8 mouse cellular contexts compared by ENCODE assay signal in genomic region chr13:45030830-45031229, GRCm38 (mm10). TPM values are rescaled to one million over a fixed set of nuclear protein-coding genes. Genes with fewer than 3 reads are reported as not detected.
A peak's percentile ranks its signal among the peaks of the same experiment; 100 is the strongest.
DNase-seq lines count a peak whose midpoint lies in the region; ATAC-seq and TF ChIP-seq lines count a peak whose summit lies in the region.

No protein-coding gene starts in this region.

- ATAC-seq in frontal cortex, adult (ENCODE audit: low TSS enrichment) = peak; percentile 86
- ATAC-seq in hematopoietic stem cell, adult 5-6 weeks (replicated peaks in 1 of 2; ENCODE audit: insufficient read depth in 1 of 2, low FRiP score in 2 of 2, low TSS enrichment in 1 of 2, low read depth in 1 of 2, poor library complexity in 2 of 2, severe bottlenecking in 2 of 2) = peak; percentile 95 to 100
- peak; percentile 72 for ATAC-seq in lung, embryonic 16.5 days (ENCODE audit: low read depth)

- peak overlapping the region; percentile 69 for H3K27ac ChIP-seq in layer of hippocampus, adult 2 months
- H3K27ac ChIP-seq in lung, embryonic 16.5 days (ENCODE audit: low read length) = no peak overlapping the region; the same call in 1 of the 2 replicates

- no peaks in the 10 kb centered on the region for H3K36me3 ChIP-seq in lung, embryonic 16.5 days (ENCODE audit: control insufficient read depth, insufficient read depth, low read length)

- no peak overlapping the region for H3K9ac ChIP-seq in lung, embryonic 16.5 days (ENCODE audit: low read length)

- no peaks in the 10 kb centered on the region for H3K27me3 ChIP-seq in lung, embryonic 16.5 days (ENCODE audit: control insufficient read depth, insufficient read depth, low read depth, low read length)

- H3K9me3 ChIP-seq in lung, embryonic 16.5 days (ENCODE audit: control insufficient read depth, low read length) = no peaks in the 10 kb centered on the region

- WGBS in lung, embryonic 16.5 days = 4% methylated on average over 12 of the region's 12 CpGs

- peak; percentile 82 for DNase-seq in MEL-GATA-1-ER (ENCODE audit: extremely low read depth, low read depth)
- peak; percentile 78 for DNase-seq in cerebellum, adult 11-12 months
- DNase-seq in layer of hippocampus, adult 2 months (ENCODE audit: low spot score in 2 of 2) = peak; percentile 86 to 90
- peak; percentile 80 for DNase-seq in ovary, postnatal 14 days (ENCODE audit: low spot score)
- DNase-seq in thymus, postnatal 0 days (ENCODE audit: low spot score) = peak; percentile 96

- peak overlapping the region; percentile 28 for H3K4me2 ChIP-seq in lung, embryonic 16.5 days (ENCODE audit: low read depth, low read length)

- peak; percentile 100; the same call in 1 of the 2 replicates for TF ChIP-seq CTCF in layer of hippocampus, adult 2 months (conservative IDR thresholded peaks at IDR 0.05)

- H3K4me3 ChIP-seq in layer of hippocampus, adult 2 months = no peak overlapping the region
- H3K4me3 ChIP-seq in lung, embryonic 16.5 days (ENCODE audit: low read length) = no peak overlapping the region

- peaks cover 3% of the 10 kb centered on the region; the same call in 1 of the 2 replicates for H3K4me1 ChIP-seq in lung, embryonic 16.5 days (replicated peaks; ENCODE audit: control insufficient read depth, insufficient read depth, low read length)

RNA-seq across cellular contexts. Expression of gene Dtnbp1, which starts 28.9 kb away (rescaled TPM):
- total RNA-seq in hematopoietic stem cell, adult 5-6 weeks (2017) = 105 and 121 TPM in 2 replicates
- total RNA-seq in layer of hippocampus, adult 2 months (2021) = 10 to 100 TPM; 71.7 to 80.3 TPM
- polyA plus RNA-seq in lung, embryonic 16.5 days (2015; fragmentation: Nextera tagmentation; extraction: Ambion mirVana) = 63.5 and 68.6 TPM in 2 replicates
- 79.4 and 88.5 TPM in 2 replicates for polyA plus RNA-seq in thymus, postnatal 0 days (2015; fragmentation: Nextera tagmentation; extraction: Ambion mirVana)

RNA-seq across cellular contexts. Expression of gene Gm9817, which starts 47.7 kb away (rescaled TPM):
- total RNA-seq in hematopoietic stem cell, adult 5-6 weeks (2017) = not detected in 2 replicates
- not detected for total RNA-seq in layer of hippocampus, adult 2 months (2021)
- not detected in 2 replicates for polyA plus RNA-seq in lung, embryonic 16.5 days (2015; fragmentation: Nextera tagmentation; extraction: Ambion mirVana)
- polyA plus RNA-seq in thymus, postnatal 0 days (2015; fragmentation: Nextera tagmentation; extraction: Ambion mirVana) = 0.05 TPM in 1 of 2 replicates, not detected in the other
